Mouse (Mus musculus) layer of hippocampus, adult 9-10 months (tissue): ENCODE results near the gene Nop53.
"Not testable (repeated sequence)": the region's sequence is repeated elsewhere in the genome, so short reads cannot be mapped to it uniquely, and the experiment has no call there.

ENCODE experiments used
- DNase-seq: peaks from one replicate; pipeline ENCODE4 v3.0.0; 2022; ENCODE audit warnings: low spot score

The Nop53 gene

DNA sequence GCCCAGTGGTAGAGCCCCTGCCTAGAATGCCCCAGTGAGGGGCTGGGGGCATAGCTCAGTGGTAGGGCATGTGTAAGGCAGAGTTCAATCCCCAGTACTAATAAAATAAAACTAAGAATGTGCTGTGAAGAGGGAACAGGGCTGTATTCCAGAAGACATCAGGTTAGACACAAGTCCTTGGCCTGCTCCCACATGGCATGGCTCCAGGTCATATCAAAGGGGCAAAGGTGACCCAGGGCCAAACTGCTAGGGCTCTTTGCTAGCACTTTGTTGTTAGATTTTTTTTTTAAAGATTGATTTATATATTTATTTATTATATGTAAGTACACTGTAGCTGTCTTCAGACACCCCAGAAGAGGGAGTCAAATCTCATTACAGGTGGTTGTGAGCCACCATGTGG is 27.5 kb downstream of the Nop53 start:
- DNase-seq, result no peak

DNA sequence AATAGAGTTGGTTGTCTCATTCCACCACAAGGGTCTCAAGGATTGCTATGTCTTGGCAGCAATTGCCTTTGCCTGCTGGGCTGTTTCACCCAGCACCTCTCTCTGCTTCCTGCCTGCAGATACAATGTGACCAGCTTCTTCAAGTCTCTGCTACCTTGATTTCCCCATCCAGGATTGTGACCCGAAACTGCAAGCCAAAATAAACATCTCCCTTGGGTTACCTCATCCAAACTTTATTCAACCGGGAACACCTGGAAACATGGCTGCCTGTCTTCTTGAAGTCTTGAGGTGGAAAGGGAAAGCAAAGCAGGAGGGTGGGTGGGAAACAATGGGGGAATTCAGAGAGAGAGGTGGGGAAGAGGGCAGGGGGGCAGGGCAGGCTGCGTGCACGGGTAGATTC is 28.9 kb downstream of the Nop53 start:
- DNase-seq, result no peak

GRCm38 (mm10) chr7:15916134-15916723 is 29.6 kb downstream of the Nop53 start:
- no peak for DNase-seq

DNA sequence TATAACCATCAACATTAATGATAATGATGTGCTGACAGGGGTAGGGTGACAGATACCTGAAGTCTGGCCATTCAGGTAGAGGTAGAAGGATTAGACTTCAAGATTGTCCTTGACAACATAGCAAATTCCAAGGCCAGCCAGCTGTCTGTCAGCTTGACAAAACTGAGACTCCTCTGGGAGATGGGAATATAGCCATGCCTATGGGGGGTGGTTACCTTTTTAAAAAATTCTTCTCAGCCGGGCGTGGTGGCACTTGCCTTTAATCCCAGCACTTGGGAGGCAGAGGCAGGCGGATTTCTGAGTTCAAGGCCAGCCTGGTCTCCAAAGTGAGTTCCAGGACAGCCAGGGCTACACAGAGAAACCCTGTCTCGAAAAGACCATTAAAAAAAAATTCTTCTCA is 30.2 kb downstream of the Nop53 start:
- not testable (repeated sequence) for DNase-seq

DNA sequence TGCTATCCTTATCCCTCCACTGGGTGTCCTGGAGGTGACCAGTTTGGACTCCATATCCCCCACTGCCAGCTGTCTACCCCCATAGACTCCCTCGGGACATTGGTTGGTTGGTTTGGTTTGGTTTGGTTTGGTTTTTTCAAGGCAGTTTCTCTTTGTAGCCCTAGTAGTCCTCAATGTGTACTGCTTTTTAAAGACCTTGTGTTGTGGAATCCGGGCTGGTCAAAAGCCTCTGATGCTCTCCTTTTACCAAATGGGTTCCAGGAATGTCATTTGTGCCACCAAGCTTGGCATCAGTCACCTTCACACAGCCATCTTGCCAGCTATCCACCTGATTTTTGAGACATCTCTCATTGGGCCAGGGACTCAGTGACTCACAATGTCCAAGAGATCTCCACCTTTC is 31.1 kb downstream of the Nop53 start:
- no peak for DNase-seq

- DNase-seq, result no peak
Observed at GRCm38 (mm10) chr7:15914252-15914651, 31.6 kb downstream of the Nop53 start.

- DNase-seq, result no peak
Observed at GRCm38 (mm10) chr7:15912183-15912582, 33.7 kb downstream of the Nop53 start.

DNA sequence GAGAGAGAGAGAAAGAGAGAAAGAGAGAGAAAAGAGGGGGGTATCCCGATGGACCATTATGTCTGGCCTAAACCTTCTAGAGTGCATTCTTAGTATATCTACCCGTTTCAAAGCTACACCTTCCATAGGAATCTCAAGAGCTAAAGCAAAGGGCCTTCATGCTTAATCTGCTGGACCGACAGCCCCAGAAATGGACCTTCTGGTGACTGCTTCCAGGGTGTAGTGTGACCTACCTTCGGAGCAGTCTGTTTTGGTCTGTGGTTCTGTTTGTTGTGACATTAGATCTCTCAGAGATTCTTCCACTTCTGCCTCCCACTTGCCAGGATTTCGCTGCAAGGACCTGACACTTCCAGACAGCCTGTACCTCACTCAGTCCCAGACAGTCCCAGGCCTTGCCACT is 35.4 kb downstream of the Nop53 start:
- DNase-seq, result no peak

DNA sequence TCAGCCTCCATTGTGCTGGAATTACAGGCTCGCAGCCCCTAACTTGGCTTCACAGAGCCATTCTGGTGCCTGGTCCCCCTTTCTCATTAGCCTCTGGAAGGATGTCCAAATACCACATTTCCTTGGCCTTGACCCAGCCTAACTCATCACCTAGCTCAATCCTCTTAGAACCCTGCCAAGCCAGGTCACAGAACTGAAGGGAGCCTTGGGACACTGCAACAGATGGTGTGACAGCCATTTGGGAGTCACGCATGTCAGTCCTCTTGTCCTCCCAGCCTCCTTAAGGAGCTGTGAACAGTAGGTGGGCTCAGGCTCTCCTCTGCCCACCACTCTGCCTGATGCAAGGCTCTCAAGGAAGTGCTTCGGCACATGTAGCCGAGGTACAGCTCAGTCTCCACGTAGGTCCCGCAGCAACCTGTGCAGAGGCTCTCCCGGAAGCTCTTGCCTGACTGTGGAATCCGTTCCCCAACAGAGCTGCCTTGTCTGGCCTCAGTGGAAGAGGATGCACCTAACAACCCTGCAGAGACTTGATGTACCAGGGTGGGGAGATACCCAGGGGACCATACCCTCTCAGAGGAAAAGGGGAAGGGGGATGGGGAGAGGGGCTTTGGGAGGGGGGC is 37.8 kb downstream of the Nop53 start:
- DNase-seq, result no peak

DNA sequence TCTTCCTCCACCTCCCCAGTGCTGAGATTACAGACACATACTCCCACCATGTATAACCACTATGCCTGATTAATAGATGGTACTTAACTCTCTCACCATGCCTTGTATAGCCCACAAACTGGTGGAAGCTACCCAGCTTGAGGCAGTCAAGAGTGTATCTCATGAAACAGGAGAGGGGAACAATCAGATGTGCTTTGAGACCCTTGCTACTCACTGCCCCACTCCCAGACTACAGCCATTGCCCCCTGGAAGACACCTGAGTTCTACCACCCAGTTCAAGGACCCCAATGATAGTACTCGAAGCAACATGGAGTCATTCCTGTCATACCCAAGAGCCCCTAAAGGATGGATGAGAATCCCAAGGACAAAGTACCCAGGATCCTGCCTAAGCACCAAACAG is 39.3 kb downstream of the Nop53 start:
- no peak for DNase-seq

DNA sequence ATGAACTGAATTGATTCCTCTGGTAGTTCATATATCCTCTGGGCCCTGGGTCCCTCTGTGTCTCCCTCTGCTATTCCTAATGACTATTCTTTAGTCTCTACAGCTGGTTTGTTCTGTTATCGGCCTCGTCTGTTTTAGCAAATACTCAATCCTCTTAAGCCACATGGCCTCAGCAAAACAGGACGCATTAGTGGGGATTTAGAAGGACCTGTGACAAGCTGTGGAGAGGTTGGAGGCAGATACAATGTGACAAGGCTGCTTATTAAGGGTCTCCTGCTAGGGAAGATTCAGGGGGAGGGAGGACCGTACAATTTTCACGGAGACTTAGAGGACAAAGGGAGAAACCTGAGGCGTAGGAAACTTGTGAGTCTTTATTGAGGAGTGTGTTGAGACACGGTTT is 40.0 kb downstream of the Nop53 start:
- DNase-seq, result no peak

DNA sequence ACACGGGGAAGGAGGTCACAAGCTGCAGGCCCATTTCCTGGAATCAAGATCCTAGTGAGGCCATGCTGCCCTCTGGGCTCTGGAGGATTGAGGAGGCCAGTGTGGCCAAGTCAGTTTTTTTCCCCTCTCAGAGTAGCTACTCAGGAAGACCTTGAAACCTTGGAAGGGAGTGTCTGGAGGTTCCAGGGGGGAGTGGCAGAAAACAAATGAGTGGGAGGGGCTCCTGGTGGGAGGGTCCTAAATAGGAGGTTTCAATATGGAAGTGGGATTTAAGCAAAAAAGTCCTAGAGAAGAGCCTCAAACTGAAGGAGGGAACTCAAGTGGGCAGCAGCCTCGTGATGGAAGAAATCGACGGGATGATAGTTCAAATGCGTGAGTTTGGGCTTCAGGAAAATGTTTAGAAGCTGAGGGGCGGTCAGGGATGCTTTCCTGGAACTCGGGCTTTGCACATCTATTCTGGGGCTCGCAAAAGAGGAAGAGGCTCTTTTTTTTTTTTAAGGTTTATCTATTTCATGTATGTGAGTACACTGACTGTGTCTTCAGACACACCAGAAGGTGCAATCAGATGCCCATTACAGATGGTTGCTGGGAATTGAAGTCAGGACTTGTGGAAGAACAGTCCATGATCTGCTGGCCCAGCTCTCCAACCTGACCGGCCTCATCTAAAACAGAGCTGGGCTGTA is 44.4 kb downstream of the Nop53 start:
- DNase-seq, result no peak

GRCm38 (mm10) chr7:15894251-15894650 is 51.6 kb downstream of the Nop53 start:
- DNase-seq, result no peak
